Mouse (Mus musculus): ENCODE measurements around the gene Gon7. TPM values are rescaled to one million over a fixed set of nuclear protein-coding genes. Genes with fewer than 3 reads are reported as not detected.

Gene Gon7
- polyA plus RNA-seq, 1 experiment from 2014 or later = 32.3 TPM

GRCm38 (mm10) chr12:102743036-102743588 is 14.5 kb downstream of the Gon7 start:
- Histone ChIP-seq H3K36me3 (ENCODE audit: insufficient read depth) (peaks cover 11% of the 10 kb centered on the region; the same call in 1 of the 2 replicates), H3K4me2 (peak overlapping the region; percentile 84), H3K27me3 (ENCODE audit: insufficient read depth, low read length) (no peaks in the 10 kb centered on the region), H3K4me1 (ENCODE audit: insufficient read depth) (peaks cover 7% of the 10 kb centered on the region), H3K9me3 (ENCODE audit: low read depth, low read length) (no peaks in the 10 kb centered on the region), H3K4me3 (ENCODE audit: low read depth, low read length) (peak overlapping the region; percentile 84), H3K27ac (ENCODE audit: low read depth) (peak overlapping the region; percentile 87), H3K9ac (peak overlapping the region; percentile 78)
- no peak for TF ChIP-seq CTCF (IDR thresholded peaks at IDR 0.05; ENCODE audit: low read depth)
- under 1% methylated on average over 33 of the region's 33 CpGs for WGBS
- DNase-seq = no peak
- peak; percentile 53 for ATAC-seq (ENCODE audit: insufficient read depth)

- no peak for DNase-seq
- Histone ChIP-seq H3K4me1 (ENCODE audit: insufficient read depth) (peaks cover 7% of the 10 kb centered on the region), H3K27me3 (ENCODE audit: insufficient read depth, low read length) (no peaks in the 10 kb centered on the region), H3K36me3 (ENCODE audit: insufficient read depth) (peaks cover 6% of the 10 kb centered on the region; the same call in 1 of the 2 replicates), H3K9ac (no peak overlapping the region), H3K4me3 (ENCODE audit: low read depth, low read length) (no peak overlapping the region), H3K4me2 (no peak overlapping the region; the same call in 1 of the 2 replicates), H3K9me3 (ENCODE audit: low read depth, low read length) (no peaks in the 10 kb centered on the region), H3K27ac (ENCODE audit: low read depth) (no peak overlapping the region)
- WGBS = 71% methylated on average over 7 of the region's 7 CpGs
- TF ChIP-seq CTCF (IDR thresholded peaks at IDR 0.05; ENCODE audit: low read depth) = no peak
- no peak for ATAC-seq (ENCODE audit: insufficient read depth)
Measured at GRCm38 (mm10) chr12:102742056-102742455, 15.5 kb downstream of the Gon7 start.

- Histone ChIP-seq H3K9ac (no peak overlapping the region), H3K9me3 (ENCODE audit: low read depth, low read length) (no peaks in the 10 kb centered on the region), H3K27me3 (ENCODE audit: insufficient read depth, low read length) (no peaks in the 10 kb centered on the region), H3K4me2 (no peak overlapping the region), H3K27ac (ENCODE audit: low read depth) (no peak overlapping the region), H3K36me3 (ENCODE audit: insufficient read depth) (peaks cover 6% of the 10 kb centered on the region; the same call in 1 of the 2 replicates), H3K4me3 (ENCODE audit: low read depth, low read length) (no peak overlapping the region), H3K4me1 (ENCODE audit: insufficient read depth) (peaks cover 7% of the 10 kb centered on the region)
- DNase-seq (peak; percentile 58), ATAC-seq (ENCODE audit: insufficient read depth) (no peak)
- WGBS = 61% methylated on average over 3 of the region's 3 CpGs
- peak; percentile 48 for TF ChIP-seq CTCF (IDR thresholded peaks at IDR 0.05; ENCODE audit: low read depth)
Measured at GRCm38 (mm10) chr12:102740285-102740684, 17.3 kb downstream of the Gon7 start.

GRCm38 (mm10) chr12:102739096-102739495 is 18.5 kb downstream of the Gon7 start:
- no peak overlapping the region for H3K27ac ChIP-seq (ENCODE audit: low read depth)
- H3K4me1 ChIP-seq (ENCODE audit: insufficient read depth) = peaks cover 7% of the 10 kb centered on the region
- DNase-seq (no peak), ATAC-seq (ENCODE audit: insufficient read depth) (no peak)
- no peaks in the 10 kb centered on the region for H3K27me3 ChIP-seq (ENCODE audit: insufficient read depth, low read length)
- 75% methylated on average over 5 of the region's 5 CpGs for WGBS
- H3K9ac ChIP-seq = no peak overlapping the region
- no peak for TF ChIP-seq CTCF (IDR thresholded peaks at IDR 0.05; ENCODE audit: low read depth)
- H3K9me3 ChIP-seq (ENCODE audit: low read depth, low read length) = no peaks in the 10 kb centered on the region
- H3K36me3 ChIP-seq (ENCODE audit: insufficient read depth) = peaks cover 6% of the 10 kb centered on the region; the same call in 1 of the 2 replicates
- H3K4me2 ChIP-seq = no peak overlapping the region
- no peak overlapping the region for H3K4me3 ChIP-seq (ENCODE audit: low read depth, low read length)

GRCm38 (mm10) chr12:102733381-102733780 is 24.2 kb downstream of the Gon7 start:
- 6% methylated on average over 4 of the region's 5 CpGs for WGBS

GRCm38 (mm10) chr12:102730798-102731619 is 26.6 kb downstream of the Gon7 start:
- Histone ChIP-seq H3K36me3 (ENCODE audit: insufficient read depth) (no peaks in the 10 kb centered on the region), H3K9ac (no peak overlapping the region), H3K4me3 (ENCODE audit: low read depth, low read length) (no peak overlapping the region), H3K27me3 (ENCODE audit: insufficient read depth, low read length) (no peaks in the 10 kb centered on the region), H3K4me2 (peak overlapping the region; percentile 53), H3K9me3 (ENCODE audit: low read depth, low read length) (no peaks in the 10 kb centered on the region), H3K27ac (ENCODE audit: low read depth) (peak overlapping the region; percentile 46; the same call in 1 of the 2 replicates), H3K4me1 (ENCODE audit: insufficient read depth) (peaks cover 11% of the 10 kb centered on the region; the same call in 1 of the 2 replicates)
- DNase-seq = no peak
- no peak for ATAC-seq (ENCODE audit: insufficient read depth)
- no peak for TF ChIP-seq CTCF (IDR thresholded peaks at IDR 0.05; ENCODE audit: low read depth)
- WGBS = 35% methylated on average over 16 of the region's 16 CpGs

More at GRCm38 (mm10) chr12:102733381-102733780, 24.2 kb downstream of the Gon7 start:
- Histone ChIP-seq H3K4me1 (ENCODE audit: insufficient read depth) (peaks cover 11% of the 10 kb centered on the region; the same call in 1 of the 2 replicates), H3K9ac (no peak overlapping the region), H3K27ac (ENCODE audit: low read depth) (no peak overlapping the region), H3K9me3 (ENCODE audit: low read depth, low read length) (no peaks in the 10 kb centered on the region), H3K36me3 (ENCODE audit: insufficient read depth) (no peaks in the 10 kb centered on the region), H3K4me2 (no peak overlapping the region), H3K27me3 (ENCODE audit: insufficient read depth, low read length) (no peaks in the 10 kb centered on the region), H3K4me3 (ENCODE audit: low read depth, low read length) (no peak overlapping the region)
- DNase-seq (peak; percentile 77), ATAC-seq (ENCODE audit: insufficient read depth) (no peak)
- peak; percentile 70 for TF ChIP-seq CTCF (IDR thresholded peaks at IDR 0.05; ENCODE audit: low read depth)

All from lung, embryonic 14.5 days (tissue).